Mouse (Mus musculus) kidney, adult 2 months (tissue): Measurements from ENCODE around the gene Mapk13.

ENCODE experiments used
- CTCF ChIP-seq: fragments of 200-500 bp; conservative IDR thresholded peaks from 2 replicates; pipeline ENCODE4 v1.5.1; 2011; ENCODE audit warnings: low read depth, mild to moderate bottlenecking, control low read depth, low read length, moderate library complexity, mixed read lengths; ENCODE audit not compliant: insufficient read depth, insufficient read length
- POLR2A ChIP-seq: fragments of 200-500 bp; IDR thresholded peaks from one replicate; pipeline ENCODE4 v1.6.1; 2011; ENCODE audit warnings: low read depth, low read length, control low read depth

DNA sequence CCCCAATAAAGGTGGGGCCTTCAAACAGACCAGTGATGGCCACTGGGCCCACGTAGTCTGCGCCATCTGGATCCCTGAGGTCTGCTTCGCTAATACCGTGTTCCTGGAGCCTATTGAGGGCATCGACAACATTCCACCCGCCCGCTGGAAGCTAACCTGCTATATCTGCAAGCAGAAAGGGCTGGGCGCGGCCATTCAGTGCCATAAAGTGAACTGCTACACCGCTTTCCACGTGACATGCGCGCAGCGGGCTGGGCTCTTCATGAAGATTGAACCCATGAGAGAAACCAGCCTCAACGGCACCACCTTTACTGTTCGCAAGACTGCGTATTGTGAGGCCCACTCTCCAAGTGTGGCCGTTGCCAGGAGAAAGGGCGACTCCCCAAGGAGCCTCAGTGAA lies 37.7 kb downstream of the Mapk13 start:
- TF ChIP-seq POLR2A (no peak), CTCF (no peak)
